Mouse (Mus musculus) myocyte (in vitro differentiated cells): Measurements from ENCODE around the gene Gm17783. TPM values are rescaled to one million over a fixed set of nuclear protein-coding genes. Genes with fewer than 3 reads are reported as not detected.

Experiments used
- H3K27me3 ChIP-seq: one replicate; pipeline ENCODE4 v1.6.1; 2011; ENCODE audit not compliant: control insufficient read depth, insufficient read depth, insufficient read length
- H3K36me3 ChIP-seq: one replicate; pipeline ENCODE4 v1.6.1; 2011; ENCODE audit not compliant: control insufficient read depth, insufficient read depth
- H3K4me2 ChIP-seq: one replicate; pipeline ENCODE4 v1.6.1; 2011; ENCODE audit warnings: low read depth, control low read depth
- H3K4me3 ChIP-seq: one replicate; pipeline ENCODE4 v1.5.1; 2011; ENCODE audit warnings: mild to moderate bottlenecking, control low read depth, moderate library complexity
- H3K79me2 ChIP-seq: one replicate; pipeline ENCODE4 v1.6.1; 2011; ENCODE audit not compliant: control insufficient read depth, insufficient read depth
- H3ac ChIP-seq: one replicate; pipeline ENCODE4 v1.6.1; 2011; ENCODE audit not compliant: control insufficient read depth, insufficient read length
- CEBPB ChIP-seq: IDR thresholded peaks from 2 replicates; pipeline ENCODE4 v1.6.1; 2011; ENCODE audit warnings: mild to moderate bottlenecking, moderate library complexity; ENCODE audit not compliant: poor library complexity, insufficient read depth, severe bottlenecking
- E2F4 ChIP-seq: IDR thresholded peaks from one replicate; pipeline ENCODE4 v1.6.1; 2011; ENCODE audit warnings: mild to moderate bottlenecking, control low read depth, moderate library complexity; ENCODE audit not compliant: insufficient read depth
- MAX ChIP-seq: IDR thresholded peaks from one replicate; pipeline ENCODE4 v1.6.1; 2011; ENCODE audit warnings: low read depth, mild to moderate bottlenecking, control low read depth
- MYOD1 ChIP-seq, 3 experiments: IDR thresholded peaks; one replicate each; pipeline ENCODE4 v1.6.1; 2011; ENCODE audit warnings: control low read depth in 2 of 3, low read depth in 2 of 3, mild to moderate bottlenecking in 2 of 3, moderate library complexity in 1 of 3; ENCODE audit not compliant: insufficient read length in 2 of 3, control insufficient read depth in 1 of 3
- MYOG ChIP-seq, 3 experiments: IDR thresholded peaks; one replicate each; pipeline ENCODE4 v1.6.1; 2011; ENCODE audit warnings: control low read depth in 2 of 3, low read depth in 2 of 3, mild to moderate bottlenecking in 2 of 3; ENCODE audit not compliant: insufficient read length in 2 of 3, control insufficient read depth in 1 of 3, insufficient read depth in 1 of 3
- POLR2A ChIP-seq: IDR thresholded peaks from one replicate; pipeline ENCODE4 v1.6.1; 2011; ENCODE audit warnings: low read depth, mild to moderate bottlenecking, control low read depth, moderate library complexity; ENCODE audit not compliant: insufficient read length
- POLR2AphosphoS2 ChIP-seq: IDR thresholded peaks from one replicate; pipeline ENCODE4 v1.6.1; 2011; ENCODE audit warnings: low read depth, control low read depth; ENCODE audit not compliant: insufficient read length
- REST ChIP-seq: IDR thresholded peaks from one replicate; pipeline ENCODE4 v1.6.1; 2011; ENCODE audit warnings: mild to moderate bottlenecking, control low read depth, moderate library complexity; ENCODE audit not compliant: insufficient read depth, insufficient read length
- SRF ChIP-seq: IDR thresholded peaks from one replicate; pipeline ENCODE4 v1.6.1; 2011; ENCODE audit warnings: low read depth; ENCODE audit not compliant: control insufficient read depth, insufficient read length
- TCF12 ChIP-seq: IDR thresholded peaks from one replicate; pipeline ENCODE4 v1.6.1; 2011; ENCODE audit warnings: mild to moderate bottlenecking, control low read depth; ENCODE audit not compliant: poor library complexity, insufficient read depth, severe bottlenecking
- TCF3 ChIP-seq: IDR thresholded peaks from one replicate; pipeline ENCODE4 v1.6.1; 2011; ENCODE audit warnings: low read depth, control low read depth; ENCODE audit not compliant: insufficient read length
- USF1 ChIP-seq: IDR thresholded peaks from one replicate; pipeline ENCODE4 v1.6.1; 2011; ENCODE audit warnings: low read depth, mild to moderate bottlenecking, control low read depth, moderate library complexity
- polyA plus RNA-seq: library from polyadenylated mRNA; unstranded; fragments of >200 nt; fragmentation: generic; extraction: Trizol; gene quantifications from one replicate; pipeline ENCODE4 v1.2.1, GENCODE M21; 2012; ENCODE audit warnings: missing spikeins

The Gm17783 gene
- polyA plus RNA-seq = not detected

GRCm38 (mm10) chr16:45531950-45532349 lies at the start of gene Gm17783:
Gene Gm17783 (minus strand): TSS chr16:45532050.
- Histone ChIP-seq H3K27me3 (peaks cover 17% of the 10 kb centered on the region), H3K79me2 (no peaks in the 10 kb centered on the region), H3K4me3 (no peak within 1 kb of the TSS), H3ac (no peak within 1 kb of the TSS), H3K4me2 (peak within 1 kb of the TSS; percentile 12), H3K36me3 (no peaks in the 10 kb centered on the region)
- TF ChIP-seq POLR2A (no peak), MAX (no peak), TCF12 (no peak), POLR2AphosphoS2 (no peak), TCF3 (no peak), MYOD1 (IDR thresholded peaks at IDR 0.05; ENCODE audit: control insufficient read depth in 1 of 3, insufficient read length in 2 of 3, low read depth in 2 of 3) (no peak), E2F4 (no peak), USF1 (no peak), SRF (no peak), MYOG (IDR thresholded peaks at IDR 0.05; ENCODE audit: control insufficient read depth in 1 of 3, insufficient read depth in 1 of 3, insufficient read length in 2 of 3, low read depth in 2 of 3) (no peak), REST (no peak), CEBPB (no peak)

- no peaks in the 10 kb centered on the region for H3K79me2 ChIP-seq
- no peak for TF ChIP-seq SRF
- no peak for TF ChIP-seq CEBPB
- no peak for TF ChIP-seq E2F4
- no peak for TF ChIP-seq REST
- no peak for TF ChIP-seq MYOD1 (IDR thresholded peaks at IDR 0.05; ENCODE audit: control insufficient read depth in 1 of 3, insufficient read length in 2 of 3, low read depth in 2 of 3)
- TF ChIP-seq TCF12 = no peak
- H3ac ChIP-seq = no peak overlapping the region
- H3K36me3 ChIP-seq = no peaks in the 10 kb centered on the region
- no peak overlapping the region for H3K4me2 ChIP-seq
- H3K4me3 ChIP-seq = no peak overlapping the region
- no peaks in the 10 kb centered on the region for H3K27me3 ChIP-seq
Measured at GRCm38 (mm10) chr16:45579883-45580282, 48.0 kb upstream of the Gm17783 start.

- Histone ChIP-seq H3K79me2 (no peaks in the 10 kb centered on the region), H3ac (no peak overlapping the region), H3K4me3 (no peak overlapping the region), H3K4me2 (no peak overlapping the region), H3K27me3 (peaks cover 9% of the 10 kb centered on the region), H3K36me3 (no peaks in the 10 kb centered on the region)
- TF ChIP-seq CEBPB (no peak), E2F4 (no peak)
Measured at GRCm38 (mm10) chr16:45572307-45572706, 40.5 kb upstream of the Gm17783 start.

- no peak overlapping the region for H3K4me2 ChIP-seq
- no peaks in the 10 kb centered on the region for H3K79me2 ChIP-seq
- H3K27me3 ChIP-seq = no peaks in the 10 kb centered on the region
- no peak overlapping the region for H3K4me3 ChIP-seq
- H3ac ChIP-seq = no peak overlapping the region
- H3K36me3 ChIP-seq = no peaks in the 10 kb centered on the region
- TF ChIP-seq SRF = no peak
- no peak for TF ChIP-seq TCF3
- no peak for TF ChIP-seq E2F4
- no peak for TF ChIP-seq TCF12
- no peak for TF ChIP-seq POLR2A
- no peak for TF ChIP-seq POLR2AphosphoS2
Measured at GRCm38 (mm10) chr16:45561747-45562146, 29.9 kb upstream of the Gm17783 start.

GRCm38 (mm10) chr16:45551579-45551978 lies 19.7 kb upstream of the Gm17783 start:
- Histone ChIP-seq H3K27me3 (no peaks in the 10 kb centered on the region), H3K36me3 (no peaks in the 10 kb centered on the region), H3K4me2 (no peak overlapping the region), H3K4me3 (no peak overlapping the region), H3K79me2 (no peaks in the 10 kb centered on the region), H3ac (no peak overlapping the region)
- no peak for TF ChIP-seq MYOG (IDR thresholded peaks at IDR 0.05; ENCODE audit: control insufficient read depth in 1 of 3, insufficient read depth in 1 of 3, insufficient read length in 2 of 3, low read depth in 2 of 3)
- TF ChIP-seq E2F4 = no peak
- TF ChIP-seq REST = no peak

GRCm38 (mm10) chr16:45547982-45548381 lies 16.1 kb upstream of the Gm17783 start:
- H3ac ChIP-seq = no peak overlapping the region
- H3K79me2 ChIP-seq = no peaks in the 10 kb centered on the region
- no peak overlapping the region for H3K4me3 ChIP-seq
- H3K27me3 ChIP-seq = no peaks in the 10 kb centered on the region
- no peaks in the 10 kb centered on the region for H3K36me3 ChIP-seq
- no peak for TF ChIP-seq MAX
- TF ChIP-seq USF1 = no peak
- H3K4me2 ChIP-seq = no peak overlapping the region
